Mouse (Mus musculus): ENCODE data around the gene Hsd3b7. TPM values are rescaled to one million over a fixed set of nuclear protein-coding genes. Genes with fewer than 3 reads are reported as not detected.
"Not testable (repeated sequence)": the region's sequence is repeated elsewhere in the genome, so short reads cannot be mapped to it uniquely, and the experiment has no call there.

The Hsd3b7 gene
- polyA plus RNA-seq, 1 experiment from 2014 or later = 21.1 TPM

DNA sequence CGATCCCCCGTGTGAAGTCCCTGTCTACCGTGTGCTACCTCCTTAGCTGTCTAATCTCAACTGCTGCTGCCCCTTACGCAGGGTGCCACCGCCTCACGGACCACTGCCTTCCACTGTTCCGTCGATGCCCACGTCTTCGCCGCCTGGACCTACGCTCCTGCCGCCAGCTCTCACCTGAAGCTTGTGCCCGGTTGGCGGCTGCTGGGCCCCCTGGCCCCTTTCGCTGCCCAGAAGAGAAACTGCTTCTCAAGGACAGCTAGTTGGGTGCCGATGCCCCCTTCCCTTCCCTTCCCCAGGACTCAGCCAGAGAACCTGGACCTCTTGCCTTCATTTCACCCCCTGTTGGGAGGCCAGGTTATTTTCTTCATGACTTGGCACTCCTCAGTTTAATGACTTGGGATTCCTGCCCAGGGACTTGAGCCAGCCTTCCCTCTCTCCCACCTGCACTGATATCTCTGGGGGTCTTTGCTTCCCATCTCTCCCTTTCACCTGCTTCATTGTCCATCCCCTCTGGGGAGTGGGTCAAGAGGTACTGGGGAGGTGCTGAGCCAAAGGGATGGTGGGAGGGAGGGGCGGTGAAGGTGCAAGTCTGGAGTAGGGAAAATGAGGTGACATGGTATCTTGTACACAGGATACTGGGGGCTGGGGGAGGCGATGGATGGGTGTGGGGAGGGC is 32.6 kb upstream of the Hsd3b7 start:
- ATAC-seq (ENCODE audit: insufficient number of reproducible peaks, low FRiP score) = no peak
- H3K4me1 ChIP-seq (replicated peaks) = peaks cover 24% of the 10 kb centered on the region
- no peak overlapping the region for H3K9ac ChIP-seq
- H3K27ac ChIP-seq (ENCODE audit: poor library complexity, severe bottlenecking) = no peak overlapping the region
- WGBS = 91% methylated on average over 19 of the region's 19 CpGs
- no peaks in the 10 kb centered on the region for H3K9me3 ChIP-seq (replicated peaks)
- peak overlapping the region; percentile 6; the same call in 1 of the 2 replicates for H3K4me2 ChIP-seq
- H3K4me3 ChIP-seq = no peak overlapping the region
- H3K27me3 ChIP-seq (replicated peaks) = peaks cover 3% of the 10 kb centered on the region; the same call in 1 of the 2 replicates
- peaks cover 49% of the 10 kb centered on the region for H3K36me3 ChIP-seq

DNA sequence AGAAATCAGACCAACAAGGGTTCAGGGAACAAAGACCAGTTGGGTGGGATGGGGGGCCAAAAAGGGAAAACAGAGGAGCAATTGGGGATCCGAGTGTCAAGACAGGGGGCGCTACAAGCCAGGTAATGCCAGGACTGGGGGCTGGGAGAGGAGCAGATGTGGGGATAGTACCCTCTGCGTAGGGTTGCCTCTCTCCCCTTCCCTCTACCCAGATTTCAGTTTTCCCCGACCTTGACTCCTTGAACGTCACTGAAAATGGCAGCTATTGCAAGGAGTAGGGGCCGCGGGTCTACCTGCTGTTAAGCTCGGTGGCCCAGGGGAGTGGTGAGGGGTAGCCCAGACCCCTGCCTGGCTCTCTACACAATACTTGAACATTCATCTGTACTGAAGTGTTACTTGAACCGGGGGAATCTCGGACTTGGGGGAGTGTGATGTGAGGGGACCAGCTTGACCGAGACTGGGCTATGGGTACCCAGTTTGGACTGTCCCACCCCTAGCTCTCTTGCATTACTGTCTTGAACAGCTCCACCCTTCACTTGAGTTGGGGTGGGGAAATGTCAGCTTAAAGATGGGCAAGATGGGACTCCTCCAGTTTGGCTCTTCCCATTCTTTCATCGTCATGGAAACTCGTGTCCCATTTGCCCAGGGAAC is 31.9 kb upstream of the Hsd3b7 start:
- Histone ChIP-seq H3K4me3 (no peak overlapping the region), H3K27ac (ENCODE audit: poor library complexity, severe bottlenecking) (no peak overlapping the region), H3K4me2 (peak overlapping the region; percentile 94; the same call in 1 of the 2 replicates), H3K27me3 (replicated peaks) (peaks cover 3% of the 10 kb centered on the region; the same call in 1 of the 2 replicates), H3K9me3 (replicated peaks) (no peaks in the 10 kb centered on the region), H3K9ac (no peak overlapping the region), H3K4me1 (replicated peaks) (peaks cover 24% of the 10 kb centered on the region), H3K36me3 (peaks cover 44% of the 10 kb centered on the region)
- ATAC-seq (ENCODE audit: insufficient number of reproducible peaks, low FRiP score) = no peak
- WGBS = 58% methylated on average over 13 of the region's 13 CpGs

DNA sequence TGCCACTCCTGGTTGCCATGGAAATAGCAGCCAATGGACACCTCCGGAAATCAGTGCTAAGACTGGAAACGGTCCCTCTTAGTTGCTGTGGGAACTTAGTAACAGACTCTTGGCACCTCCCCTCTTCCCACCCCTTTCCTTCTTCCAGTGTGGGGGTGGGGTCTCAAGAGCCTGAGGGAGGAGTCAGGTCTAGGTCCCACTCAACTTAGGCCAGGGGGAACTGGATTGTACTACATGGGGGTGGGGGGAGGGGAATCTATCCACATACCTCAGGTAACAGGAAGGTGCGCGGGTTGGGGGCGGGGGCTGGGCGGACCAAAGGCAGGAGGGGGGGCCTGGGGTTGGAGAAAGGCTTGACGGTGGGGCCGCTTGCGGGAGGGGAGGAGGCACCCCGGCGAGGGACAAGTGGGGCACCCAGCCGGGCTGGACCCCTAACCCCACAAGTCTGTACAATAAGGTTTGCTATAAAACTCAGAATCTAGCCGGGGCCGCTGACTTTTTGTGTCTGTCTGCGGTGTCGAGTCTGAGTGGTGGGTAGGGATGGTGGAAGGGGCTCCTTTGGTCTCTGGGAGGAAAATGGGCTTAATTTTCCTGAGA is 31.3 kb upstream of the Hsd3b7 start:
- peak overlapping the region; percentile 82 for H3K27ac ChIP-seq (ENCODE audit: poor library complexity, severe bottlenecking)
- 2% methylated on average over 16 of the region's 16 CpGs for WGBS

DNA sequence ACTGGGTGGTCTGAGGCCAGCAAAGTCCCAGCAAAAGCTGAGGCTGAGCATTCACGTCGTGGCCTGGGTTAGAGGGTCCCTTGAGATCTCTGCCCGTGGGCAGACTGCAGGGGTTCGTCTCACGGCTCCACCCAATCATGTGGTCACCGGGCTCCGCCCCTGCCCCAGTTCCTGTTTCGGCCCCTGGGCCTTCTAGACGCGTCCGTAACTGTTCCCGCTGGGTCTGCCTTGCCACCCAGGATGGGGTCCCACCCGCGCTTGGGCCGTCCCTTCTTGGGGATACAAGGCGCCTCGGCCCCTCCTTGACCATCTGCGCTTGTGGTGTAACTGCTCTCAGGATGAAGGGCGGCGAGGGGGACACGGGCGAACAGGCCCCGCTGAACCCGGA is 30.8 kb upstream of the Hsd3b7 start, which contains the start of gene Orai3:
Gene Orai3 (plus strand): TSS at position 165 of the 388 bp plus-strand sequence.
- Histone ChIP-seq H3K4me1 (replicated peaks) (peaks cover 24% of the 10 kb centered on the region), H3K4me3 (peak within 1 kb of the TSS; percentile 75), H3K27me3 (replicated peaks) (peaks cover 3% of the 10 kb centered on the region; the same call in 1 of the 2 replicates), H3K27ac (ENCODE audit: poor library complexity, severe bottlenecking) (peak within 1 kb of the TSS; percentile 82), H3K9me3 (replicated peaks) (no peaks in the 10 kb centered on the region), H3K9ac (peak within 1 kb of the TSS; percentile 88), H3K36me3 (peaks cover 34% of the 10 kb centered on the region), H3K4me2 (peak within 1 kb of the TSS; percentile 94)
- ATAC-seq (ENCODE audit: insufficient number of reproducible peaks, low FRiP score) = peak; percentile 88
- WGBS = under 1% methylated on average over 24 of the region's 24 CpGs

More for the DNA sequence above, 31.3 kb upstream of the Hsd3b7 start:
- peaks cover 24% of the 10 kb centered on the region for H3K4me1 ChIP-seq (replicated peaks)
- peaks cover 3% of the 10 kb centered on the region; the same call in 1 of the 2 replicates for H3K27me3 ChIP-seq (replicated peaks)
- peak overlapping the region; percentile 75 for H3K4me3 ChIP-seq
- H3K4me2 ChIP-seq = peak overlapping the region; percentile 94
- H3K36me3 ChIP-seq = peaks cover 38% of the 10 kb centered on the region
- H3K9ac ChIP-seq = peak overlapping the region; percentile 88
- ATAC-seq (ENCODE audit: insufficient number of reproducible peaks, low FRiP score) = peak; percentile 83
- no peaks in the 10 kb centered on the region for H3K9me3 ChIP-seq (replicated peaks)

DNA sequence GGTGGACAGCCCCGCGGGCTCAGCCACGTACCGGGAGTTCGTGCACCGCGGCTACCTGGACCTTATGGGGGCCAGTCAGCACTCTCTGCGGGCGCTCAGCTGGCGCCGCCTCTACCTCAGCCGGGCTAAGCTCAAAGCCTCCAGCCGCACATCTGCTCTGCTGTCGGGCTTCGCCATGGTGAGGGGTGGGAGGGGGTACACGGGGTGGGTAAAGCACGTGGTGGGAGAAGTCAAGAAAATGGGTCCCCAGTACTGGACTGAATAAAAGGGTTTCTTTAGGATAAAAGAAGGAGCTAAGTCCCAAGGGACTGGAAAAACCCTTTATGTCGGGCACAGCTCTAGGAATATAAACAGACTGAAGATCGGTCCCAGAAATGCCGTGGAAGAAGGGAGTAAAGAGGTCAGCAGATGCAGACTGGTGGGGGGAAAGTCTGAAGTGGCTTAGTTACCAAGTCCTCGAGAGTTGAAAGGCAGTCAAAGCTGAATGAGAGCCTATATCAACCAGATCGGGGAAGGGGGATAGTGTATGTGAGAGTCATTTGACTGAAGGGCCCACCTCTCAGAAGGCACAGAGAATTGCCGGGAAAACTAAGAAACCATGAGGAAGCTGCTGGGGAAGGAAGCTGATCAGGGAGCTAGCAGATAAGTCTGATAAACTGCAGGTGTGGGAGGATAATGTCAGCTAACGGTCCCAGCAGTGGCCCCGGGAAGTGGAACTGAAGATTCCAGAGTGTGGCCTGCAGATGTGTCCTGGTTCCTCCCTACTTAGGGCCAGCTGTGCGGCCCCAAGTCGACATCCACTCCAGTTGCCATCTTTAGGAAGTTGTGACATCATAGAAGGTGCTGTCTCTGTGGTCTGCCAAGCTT is 30.1 kb upstream of the Hsd3b7 start:
- peak; percentile 52 for ATAC-seq (ENCODE audit: insufficient number of reproducible peaks, low FRiP score)
- 2% methylated on average over 27 of the region's 27 CpGs for WGBS
- Histone ChIP-seq H3K4me1 (replicated peaks) (peaks cover 24% of the 10 kb centered on the region), H3K27me3 (replicated peaks) (peaks cover 3% of the 10 kb centered on the region; the same call in 1 of the 2 replicates), H3K9ac (peak overlapping the region; percentile 88), H3K4me2 (peak overlapping the region; percentile 94), H3K9me3 (replicated peaks) (no peaks in the 10 kb centered on the region), H3K4me3 (peak overlapping the region; percentile 75), H3K36me3 (peaks cover 28% of the 10 kb centered on the region), H3K27ac (ENCODE audit: poor library complexity, severe bottlenecking) (peak overlapping the region; percentile 82)

DNA sequence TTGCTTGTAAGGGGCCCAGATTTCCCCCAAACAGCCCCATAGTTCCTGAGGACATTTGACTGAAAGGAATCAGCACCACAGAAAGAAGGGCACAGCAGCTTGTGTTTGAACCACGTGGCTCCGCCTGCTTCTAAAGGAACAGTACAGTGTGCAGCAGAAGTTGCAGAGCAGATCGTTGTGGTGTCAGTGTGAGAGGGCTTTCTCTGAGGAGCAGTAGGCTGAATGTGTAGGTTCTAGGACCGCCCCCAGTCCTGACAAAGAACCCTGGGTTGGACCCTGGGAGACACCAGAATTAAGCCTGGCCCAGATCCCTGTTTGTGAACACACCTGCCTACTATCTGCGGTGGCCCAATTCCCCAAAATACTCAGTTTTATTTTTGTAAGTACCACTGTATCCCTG is 29.1 kb upstream of the Hsd3b7 start:
- Histone ChIP-seq H3K36me3 (peaks cover 21% of the 10 kb centered on the region), H3K4me1 (replicated peaks) (peaks cover 26% of the 10 kb centered on the region), H3K9me3 (replicated peaks) (no peaks in the 10 kb centered on the region), H3K27ac (ENCODE audit: poor library complexity, severe bottlenecking) (no peak overlapping the region), H3K27me3 (replicated peaks) (peaks cover 3% of the 10 kb centered on the region; the same call in 1 of the 2 replicates), H3K4me3 (peak overlapping the region; percentile 75; the same call in 1 of the 2 replicates), H3K4me2 (peak overlapping the region; percentile 94), H3K9ac (peak overlapping the region; percentile 88; the same call in 1 of the 2 replicates)
- ATAC-seq (ENCODE audit: insufficient number of reproducible peaks, low FRiP score) = no peak
- WGBS = 69% methylated on average over 5 of the region's 5 CpGs

DNA sequence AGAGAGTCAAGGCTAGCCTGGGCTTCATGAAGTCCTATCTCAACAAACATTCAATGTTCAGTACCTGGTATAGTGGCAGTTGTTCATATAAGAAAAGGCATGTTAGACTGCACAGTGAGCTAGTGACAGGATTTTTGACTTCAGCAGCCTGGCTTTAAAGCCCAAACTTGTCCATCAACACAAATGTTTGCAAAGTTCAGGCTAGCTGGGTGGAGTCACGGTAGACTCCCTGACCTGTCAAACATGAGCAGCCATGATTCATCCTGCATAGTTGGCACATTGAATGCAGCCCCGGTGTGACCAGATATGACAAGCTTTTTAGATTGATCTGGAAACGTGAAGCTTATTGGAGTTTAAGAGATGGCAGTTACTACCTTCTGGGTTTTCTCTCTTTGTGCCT is 28.3 kb upstream of the Hsd3b7 start:
- no peak for ATAC-seq (ENCODE audit: insufficient number of reproducible peaks, low FRiP score)
- Histone ChIP-seq H3K36me3 (peaks cover 13% of the 10 kb centered on the region), H3K27ac (ENCODE audit: poor library complexity, severe bottlenecking) (no peak overlapping the region), H3K9me3 (replicated peaks) (no peaks in the 10 kb centered on the region), H3K27me3 (replicated peaks) (peaks cover 3% of the 10 kb centered on the region; the same call in 1 of the 2 replicates), H3K9ac (no peak overlapping the region), H3K4me3 (no peak overlapping the region), H3K4me2 (no peak overlapping the region), H3K4me1 (replicated peaks) (peaks cover 26% of the 10 kb centered on the region)
- 68% methylated on average over 3 of the region's 3 CpGs for WGBS

DNA sequence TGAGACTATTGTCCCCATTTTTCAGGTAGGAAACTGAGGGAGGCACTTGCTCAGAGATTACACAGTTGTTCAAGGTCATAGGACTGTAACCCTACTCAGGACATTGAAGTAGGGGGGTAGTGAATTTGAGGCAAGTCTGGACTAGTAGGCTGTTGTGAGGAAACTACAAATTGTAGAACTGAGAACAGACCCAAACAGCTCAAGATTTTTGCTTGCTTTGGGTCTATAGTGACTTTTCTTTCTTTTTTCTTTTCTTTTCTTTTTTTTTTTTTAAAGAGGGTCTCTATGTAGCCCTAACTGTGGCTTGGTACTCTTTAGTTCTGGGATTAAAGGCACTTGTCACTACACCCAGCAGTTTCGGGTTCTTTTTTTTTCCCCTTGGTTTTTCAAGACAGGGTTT is 27.8 kb upstream of the Hsd3b7 start:
- Histone ChIP-seq H3K27me3 (replicated peaks) (peaks cover 3% of the 10 kb centered on the region; the same call in 1 of the 2 replicates), H3K36me3 (peaks cover 8% of the 10 kb centered on the region), H3K9ac (no peak overlapping the region), H3K4me2 (no peak overlapping the region), H3K4me1 (replicated peaks) (peaks cover 26% of the 10 kb centered on the region), H3K27ac (ENCODE audit: poor library complexity, severe bottlenecking) (no peak overlapping the region), H3K4me3 (no peak overlapping the region), H3K9me3 (replicated peaks) (no peaks in the 10 kb centered on the region)
- ATAC-seq (ENCODE audit: insufficient number of reproducible peaks, low FRiP score) = no peak
- 86% methylated on average over 1 of the region's 1 CpGs for WGBS

DNA sequence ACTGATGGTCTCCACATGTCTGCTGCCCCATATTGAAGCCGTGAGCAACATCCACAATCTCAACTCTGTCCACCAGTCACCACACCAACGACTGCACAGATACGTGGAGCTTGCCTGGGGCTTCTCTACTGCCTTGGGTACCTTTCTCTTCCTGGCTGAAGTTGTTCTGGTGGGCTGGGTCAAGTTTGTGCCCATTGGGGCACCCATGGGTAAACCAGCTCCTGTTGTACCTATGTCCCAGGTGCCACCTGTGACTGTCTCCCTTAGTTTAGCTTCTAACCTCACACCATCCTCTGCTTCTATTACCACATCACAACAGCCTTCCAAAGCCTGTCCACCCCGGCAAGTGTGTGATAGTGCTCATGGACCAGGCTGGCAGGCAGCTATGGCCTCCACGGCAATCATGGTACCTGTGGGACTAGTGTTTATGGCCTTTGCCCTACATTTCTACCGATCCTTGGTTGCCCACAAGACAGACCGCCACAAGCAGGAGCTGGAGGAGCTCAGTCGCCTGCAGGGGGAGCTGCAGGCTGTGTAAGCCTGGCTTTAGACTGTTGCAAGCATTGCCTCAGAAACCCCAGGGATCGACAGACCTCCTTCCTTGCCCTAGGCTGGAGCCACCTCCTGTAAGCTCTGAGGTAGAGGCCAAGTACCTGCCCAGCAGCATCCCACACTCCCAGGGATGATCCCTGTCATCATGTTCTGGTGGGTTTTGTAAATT is 26.6 kb upstream of the Hsd3b7 start:
- WGBS = 42% methylated on average over 9 of the region's 9 CpGs
- H3K9me3 ChIP-seq (replicated peaks) = no peaks in the 10 kb centered on the region
- peaks cover 3% of the 10 kb centered on the region; the same call in 1 of the 2 replicates for H3K27me3 ChIP-seq (replicated peaks)
- no peak for ATAC-seq (ENCODE audit: insufficient number of reproducible peaks, low FRiP score)
- no peak overlapping the region for H3K4me2 ChIP-seq
- H3K36me3 ChIP-seq = peaks cover 6% of the 10 kb centered on the region
- no peak overlapping the region for H3K27ac ChIP-seq (ENCODE audit: poor library complexity, severe bottlenecking)
- peaks cover 36% of the 10 kb centered on the region for H3K4me1 ChIP-seq (replicated peaks)
- no peak overlapping the region for H3K4me3 ChIP-seq
- no peak overlapping the region for H3K9ac ChIP-seq

DNA sequence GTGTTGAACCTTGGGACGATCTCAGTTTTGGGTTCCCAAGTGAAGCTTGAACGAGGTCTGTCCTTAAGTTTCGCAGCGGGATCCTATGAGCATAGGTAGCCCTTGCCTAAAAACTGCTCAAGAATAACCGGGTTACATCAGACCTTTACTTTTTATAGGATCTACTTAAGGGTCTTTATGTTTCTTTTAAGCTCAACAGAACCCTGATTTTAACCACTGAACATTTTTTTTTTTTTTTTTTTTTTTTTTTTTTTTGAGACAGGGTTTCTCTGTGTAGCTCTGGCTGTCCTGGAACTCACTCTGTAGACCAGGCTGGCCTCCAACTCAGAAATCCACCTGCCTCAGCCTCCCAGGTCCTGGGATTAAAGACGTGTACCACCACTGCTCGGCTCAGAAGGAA is 24.6 kb upstream of the Hsd3b7 start:
- H3K4me3 ChIP-seq = peak overlapping the region; percentile 99
- H3K9me3 ChIP-seq (replicated peaks); ATAC-seq (ENCODE audit: insufficient number of reproducible peaks, low FRiP score); H3K27me3 ChIP-seq (replicated peaks): not testable (repeated sequence)
- peaks cover 18% of the 10 kb centered on the region for H3K4me1 ChIP-seq (replicated peaks)
- peak overlapping the region; percentile 99; the same call in 1 of the 2 replicates for H3K27ac ChIP-seq (ENCODE audit: poor library complexity, severe bottlenecking)
- peaks cover 26% of the 10 kb centered on the region for H3K36me3 ChIP-seq
- WGBS = 70% methylated on average over 7 of the region's 7 CpGs
- H3K9ac ChIP-seq = peak overlapping the region; percentile 96
- peak overlapping the region; percentile 94 for H3K4me2 ChIP-seq
